Mouse (Mus musculus) lung, postnatal 0 days (tissue): ENCODE results near the gene Ppp2r5e. TPM values are rescaled to one million over a fixed set of nuclear protein-coding genes. Genes with fewer than 3 reads are reported as not detected.
A peak's percentile ranks its signal among the peaks of the same experiment; 100 is the strongest.

Experiments
- ATAC-seq: fragments of 200-750 bp; cut with Nextera tagmentation; 2 replicates; pipeline ENCODE4 v1.8.0; 2017; ENCODE audit warnings: moderate library complexity
- DNase-seq: peaks from one replicate; pipeline ENCODE4 v3.0.0-alpha.2; 2016; ENCODE audit warnings: low spot score
- H3K27ac ChIP-seq: fragments of 300-500 bp; sonication (generic); 2 replicates; pipeline ENCODE4 v1.5.1; 2014; ENCODE audit warnings: antibody characterized with exemption, mild to moderate bottlenecking, low read length, mixed read lengths
- H3K27me3 ChIP-seq: fragments of 300-500 bp; sonication (generic); replicated peaks from 2 replicates; pipeline ENCODE4 v1.6.1; 2014; ENCODE audit warnings: low read length, mixed read lengths; ENCODE audit not compliant: insufficient read depth
- H3K36me3 ChIP-seq: fragments of 300-500 bp; sonication (generic); 2 replicates; pipeline ENCODE4 v1.6.1; 2014; ENCODE audit warnings: low read length, mixed read lengths; ENCODE audit not compliant: insufficient read depth
- H3K4me1 ChIP-seq: fragments of 300-500 bp; sonication (generic); 2 replicates; pipeline ENCODE4 v1.6.1; 2014; ENCODE audit warnings: antibody characterized with exemption, low read depth, low read length, mixed read lengths; ENCODE audit not compliant: insufficient read depth
- H3K4me2 ChIP-seq: fragments of 300-500 bp; sonication (generic); replicated peaks from 2 replicates; pipeline ENCODE4 v1.6.1; 2014; ENCODE audit warnings: low read depth, mild to moderate bottlenecking, low read length, moderate library complexity, mixed read lengths
- H3K4me3 ChIP-seq: fragments of 300-500 bp; sonication (generic); 2 replicates; pipeline ENCODE4 v1.5.1; 2014; ENCODE audit warnings: low read depth, low read length
- H3K9ac ChIP-seq: fragments of 300-500 bp; sonication (generic); replicated peaks from 2 replicates; pipeline ENCODE4 v1.6.1; 2014; ENCODE audit warnings: low read depth, mild to moderate bottlenecking
- H3K9me3 ChIP-seq: fragments of 300-500 bp; sonication (generic); 2 replicates; pipeline ENCODE4 v1.6.1; 2016; ENCODE audit warnings: low read length, mixed read lengths
- CTCF ChIP-seq: IDR thresholded peaks from 2 replicates; pipeline ENCODE4 v1.5.1; 2016; ENCODE audit warnings: antibody characterized with exemption, mild to moderate bottlenecking
- EP300 ChIP-seq: IDR thresholded peaks from 2 replicates; pipeline ENCODE4 v1.6.1; 2016; ENCODE audit warnings: antibody characterized with exemption, mild to moderate bottlenecking, control low read depth
- WGBS: fragments of 180-500 bp; shearing (Covaris S2); extraction: QIAGEN DNeasy Blood & Tissue Kit; methylation state at CpG from one replicate; pipeline ENCODE4 v1.1.7; 2014; 5-methylcytosine and 5-hydroxymethylcytosine counted together
- polyA plus RNA-seq: library from polyadenylated mRNA; unstranded; fragments of >200 nt; fragmentation: Nextera tagmentation; extraction: Ambion mirVana; gene quantifications from 2 replicates; pipeline ENCODE4 v1.2.1, GENCODE M21; 2015

Gene Ppp2r5e
- polyA plus RNA-seq, 1 experiment from 2014 or later, result 13.3 TPM

GRCm38 (mm10) chr12:75599490-75599889 lies 3.4 kb upstream of the Ppp2r5e start:
- no peaks in the 10 kb centered on the region for H3K36me3 ChIP-seq
- H3K27me3 ChIP-seq, result no peaks in the 10 kb centered on the region
- TF ChIP-seq EP300 (no peak), CTCF (no peak)
- no peaks in the 10 kb centered on the region for H3K9me3 ChIP-seq
- H3K27ac ChIP-seq, result no peak overlapping the region
- no peak overlapping the region for H3K4me3 ChIP-seq
- no peak overlapping the region for H3K9ac ChIP-seq
- H3K4me2 ChIP-seq, result no peak overlapping the region
- DNase-seq, result no peak
- H3K4me1 ChIP-seq, result no peaks in the 10 kb centered on the region; the same call in 1 of the 2 replicates
- 30% methylated on average over 4 of the region's 4 CpGs for WGBS
- ATAC-seq, result no peak

- no peaks in the 10 kb centered on the region for H3K9me3 ChIP-seq
- H3K36me3 ChIP-seq, result no peaks in the 10 kb centered on the region
- TF ChIP-seq CTCF, result no peak
- no peak for TF ChIP-seq EP300
- H3K27me3 ChIP-seq, result no peaks in the 10 kb centered on the region
- H3K4me3 ChIP-seq, result no peak overlapping the region
- H3K9ac ChIP-seq, result no peak overlapping the region
- H3K4me1 ChIP-seq, result no peaks in the 10 kb centered on the region; the same call in 1 of the 2 replicates
- WGBS, result 70% methylated on average over 4 of the region's 4 CpGs
- DNase-seq (no peak), ATAC-seq (no peak)
- H3K4me2 ChIP-seq, result no peak overlapping the region
- H3K27ac ChIP-seq, result no peak overlapping the region
Observed at GRCm38 (mm10) chr12:75598988-75599387, 2.9 kb upstream of the Ppp2r5e start.

GRCm38 (mm10) chr12:75597707-75598106 lies 1.7 kb upstream of the Ppp2r5e start:
- no peak overlapping the region for H3K27ac ChIP-seq
- H3K9ac ChIP-seq, result no peak overlapping the region
- no peak overlapping the region for H3K4me3 ChIP-seq
- TF ChIP-seq CTCF (no peak), EP300 (no peak)
- H3K4me2 ChIP-seq, result no peak overlapping the region
- H3K9me3 ChIP-seq, result no peaks in the 10 kb centered on the region
- WGBS, result 74% methylated on average over 4 of the region's 4 CpGs
- DNase-seq, result no peak
- no peaks in the 10 kb centered on the region; the same call in 1 of the 2 replicates for H3K4me1 ChIP-seq
- no peaks in the 10 kb centered on the region for H3K27me3 ChIP-seq
- no peaks in the 10 kb centered on the region for H3K36me3 ChIP-seq
- ATAC-seq, result no peak

GRCm38 (mm10) chr12:75595291-75596153 lies 523 bp downstream of the Ppp2r5e start:
- H3K9me3 ChIP-seq, result no peaks in the 10 kb centered on the region
- ATAC-seq (peak; percentile 20), DNase-seq (peak; percentile 41)
- no peaks in the 10 kb centered on the region for H3K27me3 ChIP-seq
- peak overlapping the region; percentile 96 for H3K9ac ChIP-seq
- peak overlapping the region; percentile 98 for H3K4me3 ChIP-seq
- TF ChIP-seq CTCF (no peak), EP300 (no peak)
- 1% methylated on average over 55 of the region's 97 CpGs for WGBS
- H3K36me3 ChIP-seq, result no peaks in the 10 kb centered on the region
- H3K4me1 ChIP-seq, result no peaks in the 10 kb centered on the region; the same call in 1 of the 2 replicates
- H3K27ac ChIP-seq, result peak overlapping the region; percentile 96
- peak overlapping the region; percentile 54 for H3K4me2 ChIP-seq

GRCm38 (mm10) chr12:75594404-75594803 lies 1.6 kb downstream of the Ppp2r5e start:
- Histone ChIP-seq H3K4me2 (peak overlapping the region; percentile 54; the same call in 1 of the 2 replicates), H3K4me1 (no peaks in the 10 kb centered on the region; the same call in 1 of the 2 replicates), H3K9me3 (no peaks in the 10 kb centered on the region), H3K36me3 (no peaks in the 10 kb centered on the region), H3K9ac (peak overlapping the region; percentile 96; the same call in 1 of the 2 replicates), H3K27ac (no peak overlapping the region), H3K4me3 (no peak overlapping the region), H3K27me3 (no peaks in the 10 kb centered on the region)
- 31% methylated on average over 5 of the region's 5 CpGs for WGBS
- TF ChIP-seq EP300 (no peak), CTCF (no peak)
- DNase-seq (no peak), ATAC-seq (no peak)

- Histone ChIP-seq H3K27ac (no peak overlapping the region), H3K4me2 (peak overlapping the region; percentile 54; the same call in 1 of the 2 replicates), H3K27me3 (no peaks in the 10 kb centered on the region), H3K4me1 (no peaks in the 10 kb centered on the region; the same call in 1 of the 2 replicates), H3K9me3 (no peaks in the 10 kb centered on the region), H3K36me3 (no peaks in the 10 kb centered on the region), H3K4me3 (no peak overlapping the region), H3K9ac (no peak overlapping the region)
- ATAC-seq (no peak), DNase-seq (no peak)
- WGBS, result 56% methylated on average over 4 of the region's 4 CpGs
- TF ChIP-seq CTCF, result no peak
- TF ChIP-seq EP300, result no peak
Observed at GRCm38 (mm10) chr12:75593817-75594216, 2.2 kb downstream of the Ppp2r5e start.
